Mouse (Mus musculus) MEL (cell line): Measurements from ENCODE around the gene Adam19. TPM values are rescaled to one million over a fixed set of nuclear protein-coding genes. Genes with fewer than 3 reads are reported as not detected.

Experiments
- DNase-seq: peaks from one replicate; pipeline ENCODE4 v3.0.0; 2011; ENCODE audit warnings: low read depth, low spot score
- H3K27ac ChIP-seq: 2 replicates; pipeline ENCODE4 v1.5.1; 2012; ENCODE audit warnings: low read depth, mild to moderate bottlenecking, control low read depth, low read length, moderate library complexity; ENCODE audit not compliant: control insufficient read depth
- H3K27me3 ChIP-seq, 2 experiments: fragments of 150-350 bp in 1 of 2; sonication (generic) in 1 of 2; 2 replicates each; pipeline ENCODE4 v1.6.1; 2012; ENCODE audit warnings: low read length in 2 of 2, mild to moderate bottlenecking in 2 of 2, improper control_type of control experiment in 1 of 2, moderate library complexity in 1 of 2; ENCODE audit not compliant: insufficient read depth in 2 of 2, control insufficient read depth in 1 of 2
- H3K36me3 ChIP-seq, 2 experiments: 2 replicates each; pipeline ENCODE4 v1.6.1; 2012 to 2014; ENCODE audit warnings: low read length in 2 of 2, improper control_type of control experiment in 1 of 2, inconsistent platforms in 1 of 2, mild to moderate bottlenecking in 1 of 2; ENCODE audit not compliant: insufficient read depth in 2 of 2, control insufficient read depth in 1 of 2
- H3K4me1 ChIP-seq, 2 experiments: fragments of 150-350 bp in 1 of 2; sonication (generic) in 1 of 2; 2 replicates each; pipeline ENCODE4 v1.6.1; 2012; ENCODE audit warnings: low read length in 2 of 2, improper control_type of control experiment in 1 of 2, mild to moderate bottlenecking in 1 of 2; ENCODE audit not compliant: insufficient read depth in 2 of 2, control insufficient read depth in 1 of 2
- H3K4me3 ChIP-seq, 2 experiments: fragments of 150-350 bp in 1 of 2; sonication (generic) in 1 of 2; 2 replicates each; pipeline ENCODE4 v1.5.1; 2012; ENCODE audit warnings: low read depth in 2 of 2, low read length in 2 of 2, mild to moderate bottlenecking in 2 of 2, moderate library complexity in 2 of 2, control low read depth in 1 of 2, improper control_type of control experiment in 1 of 2; ENCODE audit not compliant: control insufficient read depth in 1 of 2, insufficient read depth in 1 of 2
- H3K79me2 ChIP-seq: 2 replicates; pipeline ENCODE4 v1.6.1; 2012; ENCODE audit warnings: mild to moderate bottlenecking, low read length, moderate library complexity; ENCODE audit not compliant: control insufficient read depth, poor library complexity, insufficient read depth
- H3K9ac ChIP-seq: 2 replicates; pipeline ENCODE4 v1.6.1; 2012; ENCODE audit warnings: low read depth, mild to moderate bottlenecking, control low read depth, low read length, moderate library complexity; ENCODE audit not compliant: control insufficient read depth, poor library complexity, severe bottlenecking
- H3K9me3 ChIP-seq: fragments of 150-350 bp; sonication (generic); replicated peaks from 2 replicates; pipeline ENCODE4 v1.6.1; 2012; ENCODE audit warnings: mild to moderate bottlenecking, low read length, improper control_type of control experiment, moderate library complexity; ENCODE audit not compliant: insufficient read depth
- CTCF ChIP-seq, 3 experiments: IDR thresholded peaks in 2 of 3; conservative IDR thresholded peaks in 1 of 3; 2 replicates each; pipeline ENCODE4 v1.5.1; 2011 to 2012; ENCODE audit warnings: low read length in 3 of 3, low read depth in 2 of 3, mild to moderate bottlenecking in 2 of 3, improper control_type of control experiment in 1 of 3, inconsistent platforms in 1 of 3, mixed read lengths in 1 of 3, moderate library complexity in 1 of 3; ENCODE audit not compliant: control insufficient read depth in 1 of 3, insufficient read depth in 1 of 3, poor library complexity in 1 of 3, severe bottlenecking in 1 of 3
- ELF1 ChIP-seq: IDR thresholded peaks from 2 replicates; pipeline ENCODE4 v1.6.1; 2014; ENCODE audit warnings: low read depth, mild to moderate bottlenecking, inconsistent platforms, low read length, improper control_type of control experiment, moderate library complexity
- GABPA ChIP-seq: IDR thresholded peaks from 2 replicates; pipeline ENCODE4 v1.6.1; 2012; ENCODE audit warnings: low read depth, mild to moderate bottlenecking, inconsistent platforms, low read length, improper control_type of control experiment, moderate library complexity
- GATA1 ChIP-seq: IDR thresholded peaks from 2 replicates; pipeline ENCODE4 v1.6.1; 2011; ENCODE audit warnings: low read depth, low read length, improper control_type of control experiment
- HCFC1 ChIP-seq: IDR thresholded peaks from 2 replicates; pipeline ENCODE4 v1.6.1; 2012; ENCODE audit warnings: low read depth, mild to moderate bottlenecking, inconsistent platforms, low read length, improper control_type of control experiment, moderate library complexity
- JUND ChIP-seq: IDR thresholded peaks from 2 replicates; pipeline ENCODE4 v1.6.1; 2011; ENCODE audit warnings: low read depth, mild to moderate bottlenecking, improper control_type of control experiment, low read length
- MYC ChIP-seq: IDR thresholded peaks from 2 replicates; pipeline ENCODE4 v1.6.1; 2011; ENCODE audit warnings: low read depth, mild to moderate bottlenecking, low read length, improper control_type of control experiment, moderate library complexity
- NELFE ChIP-seq: IDR thresholded peaks from 2 replicates; pipeline ENCODE4 v1.6.1; 2011; ENCODE audit warnings: low read depth, low read length, improper control_type of control experiment
- NRF1 ChIP-seq: IDR thresholded peaks from 2 replicates; pipeline ENCODE4 v1.6.1; 2014; ENCODE audit warnings: low read depth, mild to moderate bottlenecking, inconsistent platforms, low read length, improper control_type of control experiment, moderate library complexity; ENCODE audit not compliant: poor library complexity, insufficient read depth, severe bottlenecking
- POLR2AphosphoS5 ChIP-seq: IDR thresholded peaks from 2 replicates; pipeline ENCODE4 v1.6.1; 2012; ENCODE audit warnings: low read depth, borderline replicate concordance, mild to moderate bottlenecking, inconsistent platforms, low read length, moderate library complexity, mixed read lengths
- RAD21 ChIP-seq: IDR thresholded peaks from 2 replicates; pipeline ENCODE4 v1.6.1; 2011; ENCODE audit warnings: mild to moderate bottlenecking, low read depth, low read length, improper control_type of control experiment
- SIN3A ChIP-seq: IDR thresholded peaks from 2 replicates; pipeline ENCODE4 v1.6.1; 2012; ENCODE audit warnings: low read length, improper control_type of control experiment, inconsistent platforms
- SMC3 ChIP-seq: IDR thresholded peaks from 2 replicates; pipeline ENCODE4 v1.6.1; 2011; ENCODE audit warnings: low read depth, low read length, improper control_type of control experiment
- TAL1 ChIP-seq: IDR thresholded peaks from 2 replicates; pipeline ENCODE4 v1.6.1; 2012; ENCODE audit warnings: mild to moderate bottlenecking, inconsistent platforms, low read length, moderate library complexity, mixed read lengths
- TBP ChIP-seq: IDR thresholded peaks from 2 replicates; pipeline ENCODE4 v1.8.0; 2011; ENCODE audit warnings: low read depth, low read length, improper control_type of control experiment
- UBTF ChIP-seq: IDR thresholded peaks from 2 replicates; pipeline ENCODE4 v1.6.1; 2012; ENCODE audit warnings: low read depth, mild to moderate bottlenecking, inconsistent platforms, low read length, improper control_type of control experiment, moderate library complexity, borderline replicate concordance; ENCODE audit not compliant: insufficient read depth
- USF1 ChIP-seq: IDR thresholded peaks from 2 replicates; pipeline ENCODE4 v1.6.1; 2014; ENCODE audit warnings: low read depth, mild to moderate bottlenecking, inconsistent platforms, low read length, improper control_type of control experiment, moderate library complexity
- USF2 ChIP-seq, 2 experiments: IDR thresholded peaks; 2 replicates each; pipeline ENCODE4 v1.6.1; 2011 to 2012; ENCODE audit warnings: improper control_type of control experiment in 2 of 2, low read length in 2 of 2, borderline replicate concordance in 1 of 2, inconsistent platforms in 1 of 2, low read depth in 1 of 2, mild to moderate bottlenecking in 1 of 2; ENCODE audit not compliant: insufficient read depth in 1 of 2
- ZC3H11A ChIP-seq: IDR thresholded peaks from 2 replicates; pipeline ENCODE4 v1.6.1; 2012; ENCODE audit warnings: low read depth, mild to moderate bottlenecking, inconsistent platforms, low read length, improper control_type of control experiment
- ZKSCAN1 ChIP-seq: IDR thresholded peaks from 2 replicates; pipeline ENCODE4 v1.6.1; 2012; ENCODE audit warnings: low read depth, mild to moderate bottlenecking, inconsistent platforms, low read length, improper control_type of control experiment, moderate library complexity
- polyA plus RNA-seq, 2 experiments: library from polyadenylated mRNA; stranded (reverse) in 1 of 2; unstranded in 1 of 2; fragments of >175 nt in 1 of 2; fragments of >200 nt in 1 of 2; gene quantifications; 2 replicates each; pipeline versions ENCODE4 v1.2.1 to v1.2.4; 2012; ENCODE audit warnings: low replicate concordance in 2 of 2, low read depth in 1 of 2; ENCODE audit not compliant: insufficient read length in 2 of 2, insufficient read depth in 1 of 2, missing spikeins in 1 of 2
- total RNA-seq: library from RNA; depleted of rRNA; stranded (reverse); fragments of 300-350 nt; gene quantifications from 2 replicates; pipeline ENCODE4 v1.2.3, GENCODE M21; 2012; rRNA removed

The Adam19 gene
- total RNA-seq, result 0.12 and 0.16 TPM in 2 replicates
- under 1 TPM in 1 of 2 experiments, not detected in 1; 0.19 TPM for polyA plus RNA-seq

- Histone ChIP-seq H3K4me3 (no peak within 1 kb of the TSS), H3K79me2 (no peaks in the 10 kb centered on the region), H3K9me3 (no peaks in the 10 kb centered on the region), H3K27me3 (no peaks in the 10 kb centered on the region), H3K4me1 (no peaks in the 10 kb centered on the region), H3K36me3 (no peaks in the 10 kb centered on the region)
- TF ChIP-seq GATA1, result no peak
- TF ChIP-seq, all 39 proteins: peak for 0
- H3K27ac ChIP-seq, result no peak within 1 kb of the TSS
- H3K9ac ChIP-seq, result no peak within 1 kb of the TSS
- DNase-seq, result no peak
These were observed at the start of gene Adam19 for GRCm38 (mm10) chr11:46055896-46056769. Gene Adam19, plus strand, starts transcription at chr11:46055992.

GRCm38 (mm10) chr11:46016061-46016460, 39.7 kb upstream of the Adam19 start:
- Histone ChIP-seq H3K9ac (no peak overlapping the region), H3K79me2 (no peaks in the 10 kb centered on the region), H3K36me3 (no peaks in the 10 kb centered on the region), H3K27ac (no peak overlapping the region), H3K4me1 (no peaks in the 10 kb centered on the region), H3K27me3 (peaks cover 0 to 2% of the 10 kb centered on the region in 2 experiments; a peak in 1 of 4 replicates), H3K4me3 (no peak overlapping the region), H3K9me3 (no peaks in the 10 kb centered on the region)
- peak; percentile 81 for DNase-seq
- TF ChIP-seq MYC (no peak), CTCF (IDR thresholded peaks at IDR 0.05 in 2 of 3, conservative IDR thresholded peaks at IDR 0.05 in 1 of 3; ENCODE audit: control insufficient read depth in 1 of 3, insufficient read depth in 1 of 3, low read depth in 2 of 3, low read length in 3 of 3, poor library complexity in 1 of 3, severe bottlenecking in 1 of 3) (peak; percentile 80 to 95 (median 87)), RAD21 (peak; percentile 87), HCFC1 (0 out of 2 replicates have a peak, but pooled peaks have one; percentile 28), ZC3H11A (peak; percentile 91), SIN3A (0 out of 2 replicates have a peak, but pooled peaks have one; percentile 25), SMC3 (peak; percentile 96), TBP (no peak)

- Histone ChIP-seq H3K79me2 (no peaks in the 10 kb centered on the region), H3K27me3 (peaks cover 0 to 2% of the 10 kb centered on the region in 2 experiments; a peak in 2 of 4 replicates), H3K9me3 (no peaks in the 10 kb centered on the region)
- no peak for DNase-seq
- no peak for TF ChIP-seq NELFE
- TF ChIP-seq USF2 (IDR thresholded peaks at IDR 0.05; ENCODE audit: borderline replicate concordance in 1 of 2, insufficient read depth in 1 of 2, low read depth in 1 of 2, low read length in 2 of 2), result no peak
- TF ChIP-seq TAL1, result no peak
- TF ChIP-seq HCFC1, result no peak
- no peak for TF ChIP-seq GABPA
- no peak for TF ChIP-seq GATA1
- no peak for TF ChIP-seq ZC3H11A
- TF ChIP-seq SMC3, result no peak
- TF ChIP-seq USF1, result no peak
- TF ChIP-seq ELF1, result no peak
- no peak for TF ChIP-seq POLR2AphosphoS5
- TF ChIP-seq JUND, result no peak
- TF ChIP-seq ZKSCAN1, result no peak
- no peak for TF ChIP-seq NRF1
- TF ChIP-seq UBTF, result no peak
- TF ChIP-seq, all 39 proteins: peak for 0
- Histone ChIP-seq H3K9ac (no peak overlapping the region), H3K4me1 (no peaks in the 10 kb centered on the region), H3K36me3 (no peaks in the 10 kb centered on the region), H3K27ac (no peak overlapping the region), H3K4me3 (no peak overlapping the region)
These were observed 35.5 kb upstream of the Adam19 start for GRCm38 (mm10) chr11:46020246-46020645.
